Mouse (Mus musculus): ENCODE results near the gene Fam172a.

The Fam172a gene

GRCm38 (mm10) chr13:78178771-78179170 lies 476.9 kb downstream of the Fam172a start:
- no peak for DNase-seq (ENCODE audit: low read depth, low spot score)

GRCm38 (mm10) chr13:78179312-78180097 lies 477.7 kb downstream of the Fam172a start:
- DNase-seq (ENCODE audit: low read depth, low spot score): no peak

- no peak for DNase-seq (ENCODE audit: low read depth, low spot score)
These were observed 478.4 kb downstream of the Fam172a start for GRCm38 (mm10) chr13:78180261-78180660.

- DNase-seq (ENCODE audit: low read depth, low spot score): no peak
These were observed 479.5 kb downstream of the Fam172a start for GRCm38 (mm10) chr13:78181071-78181929.

GRCm38 (mm10) chr13:78181930-78182558 lies 480.2 kb downstream of the Fam172a start:
- DNase-seq (ENCODE audit: low read depth, low spot score): no peak

GRCm38 (mm10) chr13:78183004-78183403 lies 481.2 kb downstream of the Fam172a start:
- no peak for DNase-seq (ENCODE audit: low read depth, low spot score)

- no peak for DNase-seq (ENCODE audit: low read depth, low spot score)
These were observed 482.2 kb downstream of the Fam172a start for GRCm38 (mm10) chr13:78183986-78184385.

GRCm38 (mm10) chr13:78184786-78185466 lies 483.1 kb downstream of the Fam172a start:
- no peak for DNase-seq (ENCODE audit: low read depth, low spot score)

GRCm38 (mm10) chr13:78186340-78186946 lies 484.6 kb downstream of the Fam172a start:
- DNase-seq (ENCODE audit: low read depth, low spot score): no peak

- no peak for DNase-seq (ENCODE audit: low read depth, low spot score)
These were observed 486.0 kb downstream of the Fam172a start for GRCm38 (mm10) chr13:78187833-78188232.

GRCm38 (mm10) chr13:78189586-78189985 lies 487.8 kb downstream of the Fam172a start:
- DNase-seq (ENCODE audit: low read depth, low spot score): no peak

- no peak for DNase-seq (ENCODE audit: low read depth, low spot score)
These were observed 491.4 kb downstream of the Fam172a start for GRCm38 (mm10) chr13:78193211-78193610.

- DNase-seq (ENCODE audit: low read depth, low spot score): no peak
These were observed 492.5 kb downstream of the Fam172a start for GRCm38 (mm10) chr13:78194135-78194849.

GRCm38 (mm10) chr13:78194850-78195600 lies 493.2 kb downstream of the Fam172a start:
- DNase-seq (ENCODE audit: low read depth, low spot score): no peak

GRCm38 (mm10) chr13:78195601-78196115 lies 493.8 kb downstream of the Fam172a start:
- DNase-seq (ENCODE audit: low read depth, low spot score): no peak

GRCm38 (mm10) chr13:78196236-78196796 lies 494.5 kb downstream of the Fam172a start:
- DNase-seq (ENCODE audit: low read depth, low spot score): no peak

GRCm38 (mm10) chr13:78197286-78197818 lies 495.5 kb downstream of the Fam172a start:
- DNase-seq (ENCODE audit: low read depth, low spot score): no peak

- DNase-seq (ENCODE audit: low read depth, low spot score): no peak
These were observed 496.1 kb downstream of the Fam172a start for GRCm38 (mm10) chr13:78197819-78198390.
